Mouse (Mus musculus): ENCODE measurements around the gene Pik3ap1. TPM values are rescaled to one million over a fixed set of nuclear protein-coding genes. Genes with fewer than 3 reads are reported as not detected.

Gene Pik3ap1
- polyA plus RNA-seq, 1 experiment, result 0.16 TPM

GRCm38 (mm10) chr19:41384406-41384851 lies 473 bp downstream of the Pik3ap1 start:
- no peak for TF ChIP-seq EP300 (IDR thresholded peaks at IDR 0.05; ENCODE audit: insufficient read depth, low read depth, low read length)
- TF ChIP-seq CTCF (IDR thresholded peaks at IDR 0.05; ENCODE audit: low read depth, low read length), result peak; percentile 14
- Histone ChIP-seq H3K36me3 (ENCODE audit: control insufficient read depth, insufficient read depth, low read length, poor library complexity, severe bottlenecking) (no peaks in the 10 kb centered on the region), H3K9me3 (replicated peaks; ENCODE audit: control insufficient read depth, insufficient read depth, low read length, poor library complexity, severe bottlenecking) (no peaks in the 10 kb centered on the region), H3K27ac (ENCODE audit: insufficient read depth, low read length) (no peak overlapping the region), H3K27me3 (ENCODE audit: control insufficient read depth, insufficient read depth, low read length, poor library complexity, severe bottlenecking) (0 out of 2 replicates have a peak, but pooled peaks cover 2% of the 10 kb centered on the region), H3K4me3 (ENCODE audit: low read depth, low read length) (peak overlapping the region; percentile 73; the same call in 1 of the 2 replicates), H3K4me1 (ENCODE audit: control insufficient read depth, insufficient read depth, low read length) (no peaks in the 10 kb centered on the region), H3K9ac (ENCODE audit: low read depth, poor library complexity, severe bottlenecking) (peak overlapping the region; percentile 41; the same call in 1 of the 2 replicates)

- no peak overlapping the region for H3K27ac ChIP-seq (ENCODE audit: insufficient read depth, low read length)
- no peak overlapping the region for H3K4me3 ChIP-seq (ENCODE audit: low read depth, low read length)
- no peaks in the 10 kb centered on the region for H3K9me3 ChIP-seq (replicated peaks; ENCODE audit: control insufficient read depth, insufficient read depth, low read length, poor library complexity, severe bottlenecking)
- TF ChIP-seq CTCF (IDR thresholded peaks at IDR 0.05; ENCODE audit: low read depth, low read length), result no peak
- TF ChIP-seq POLR2A (IDR thresholded peaks at IDR 0.05; ENCODE audit: insufficient read depth, low read length), result no peak
- TF ChIP-seq EP300 (IDR thresholded peaks at IDR 0.05; ENCODE audit: insufficient read depth, low read depth, low read length), result no peak
- no peaks in the 10 kb centered on the region for H3K4me1 ChIP-seq (ENCODE audit: control insufficient read depth, insufficient read depth, low read length)
- no peaks in the 10 kb centered on the region for H3K36me3 ChIP-seq (ENCODE audit: control insufficient read depth, insufficient read depth, low read length, poor library complexity, severe bottlenecking)
- H3K9ac ChIP-seq (ENCODE audit: low read depth, poor library complexity, severe bottlenecking), result no peak overlapping the region
- H3K27me3 ChIP-seq (ENCODE audit: control insufficient read depth, insufficient read depth, low read length, poor library complexity, severe bottlenecking), result 0 out of 2 replicates have a peak, but pooled peaks cover 2% of the 10 kb centered on the region
Observed at GRCm38 (mm10) chr19:41382391-41382978, 2.4 kb downstream of the Pik3ap1 start.

DNA sequence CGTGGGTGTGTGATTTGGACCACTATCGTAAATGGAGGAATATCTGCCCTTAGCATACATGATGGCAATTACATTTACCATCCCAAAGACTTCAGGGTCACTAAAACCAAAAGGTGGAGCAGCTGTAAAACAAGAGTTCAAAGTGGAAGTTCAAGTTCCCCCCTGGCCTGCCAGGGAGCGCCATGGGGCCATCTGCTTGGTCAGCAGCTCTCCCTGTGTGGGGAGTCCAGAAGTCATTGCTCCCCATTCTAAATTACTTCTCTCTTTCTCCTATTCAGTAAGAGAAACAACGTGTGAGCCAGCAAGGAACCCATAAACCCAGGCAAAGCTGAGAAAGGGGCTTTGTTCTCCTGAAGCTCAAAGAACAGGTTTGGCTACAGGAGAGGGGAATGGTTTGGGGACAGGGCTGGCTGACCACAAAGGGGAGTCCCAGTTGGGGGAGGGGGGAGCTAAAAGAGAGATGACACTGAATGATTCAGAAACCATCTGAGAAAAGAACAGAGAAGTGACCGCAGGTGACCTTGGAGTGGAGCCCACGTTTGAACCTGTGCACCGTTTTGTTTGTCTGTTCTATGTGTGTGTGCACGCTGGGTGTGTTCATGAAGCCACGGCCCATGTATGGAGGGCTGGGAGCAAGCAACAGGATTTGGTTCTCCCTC lies 3.2 kb downstream of the Pik3ap1 start:
- no peak overlapping the region for H3K9ac ChIP-seq (ENCODE audit: low read depth, poor library complexity, severe bottlenecking)
- TF ChIP-seq EP300 (IDR thresholded peaks at IDR 0.05; ENCODE audit: insufficient read depth, low read depth, low read length), result no peak
- no peak for TF ChIP-seq POLR2A (IDR thresholded peaks at IDR 0.05; ENCODE audit: insufficient read depth, low read length)
- no peak for TF ChIP-seq CTCF (IDR thresholded peaks at IDR 0.05; ENCODE audit: low read depth, low read length)
- no peaks in the 10 kb centered on the region for H3K36me3 ChIP-seq (ENCODE audit: control insufficient read depth, insufficient read depth, low read length, poor library complexity, severe bottlenecking)
- no peak overlapping the region for H3K27ac ChIP-seq (ENCODE audit: insufficient read depth, low read length)
- no peaks in the 10 kb centered on the region for H3K4me1 ChIP-seq (ENCODE audit: control insufficient read depth, insufficient read depth, low read length)
- no peaks in the 10 kb centered on the region for H3K9me3 ChIP-seq (replicated peaks; ENCODE audit: control insufficient read depth, insufficient read depth, low read length, poor library complexity, severe bottlenecking)
- H3K27me3 ChIP-seq (ENCODE audit: control insufficient read depth, insufficient read depth, low read length, poor library complexity, severe bottlenecking), result 0 out of 2 replicates have a peak, but pooled peaks cover 2% of the 10 kb centered on the region
- H3K4me3 ChIP-seq (ENCODE audit: low read depth, low read length), result no peak overlapping the region

DNA sequence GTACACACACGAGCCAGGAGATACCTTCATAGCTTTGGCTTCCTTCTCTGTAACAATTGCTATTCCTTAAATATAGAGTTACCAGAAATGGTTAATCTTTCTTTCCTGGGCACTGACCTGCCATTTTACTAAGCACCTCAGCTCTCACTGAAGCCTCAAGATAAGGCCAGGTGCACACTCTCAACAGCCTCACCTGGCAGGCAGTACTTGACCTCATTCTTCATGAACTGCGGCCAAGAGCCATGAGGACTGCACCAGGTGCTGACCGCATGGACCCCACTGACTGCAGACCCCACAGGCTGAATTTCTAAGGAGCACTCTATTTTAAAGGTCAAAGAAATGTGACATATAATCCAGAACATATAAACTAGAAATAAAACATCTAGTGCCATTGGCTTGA lies 5.7 kb downstream of the Pik3ap1 start:
- Histone ChIP-seq H3K36me3 (ENCODE audit: control insufficient read depth, insufficient read depth, low read length, poor library complexity, severe bottlenecking) (no peaks in the 10 kb centered on the region), H3K9me3 (replicated peaks; ENCODE audit: control insufficient read depth, insufficient read depth, low read length, poor library complexity, severe bottlenecking) (no peaks in the 10 kb centered on the region), H3K4me1 (ENCODE audit: control insufficient read depth, insufficient read depth, low read length) (no peaks in the 10 kb centered on the region), H3K27me3 (ENCODE audit: control insufficient read depth, insufficient read depth, low read length, poor library complexity, severe bottlenecking) (no peaks in the 10 kb centered on the region), H3K27ac (ENCODE audit: insufficient read depth, low read length) (no peak overlapping the region), H3K9ac (ENCODE audit: low read depth, poor library complexity, severe bottlenecking) (no peak overlapping the region), H3K4me3 (ENCODE audit: low read depth, low read length) (no peak overlapping the region)
- no peak for TF ChIP-seq EP300 (IDR thresholded peaks at IDR 0.05; ENCODE audit: insufficient read depth, low read depth, low read length)
- no peak for TF ChIP-seq CTCF (IDR thresholded peaks at IDR 0.05; ENCODE audit: low read depth, low read length)
- TF ChIP-seq POLR2A (IDR thresholded peaks at IDR 0.05; ENCODE audit: insufficient read depth, low read length), result no peak

DNA sequence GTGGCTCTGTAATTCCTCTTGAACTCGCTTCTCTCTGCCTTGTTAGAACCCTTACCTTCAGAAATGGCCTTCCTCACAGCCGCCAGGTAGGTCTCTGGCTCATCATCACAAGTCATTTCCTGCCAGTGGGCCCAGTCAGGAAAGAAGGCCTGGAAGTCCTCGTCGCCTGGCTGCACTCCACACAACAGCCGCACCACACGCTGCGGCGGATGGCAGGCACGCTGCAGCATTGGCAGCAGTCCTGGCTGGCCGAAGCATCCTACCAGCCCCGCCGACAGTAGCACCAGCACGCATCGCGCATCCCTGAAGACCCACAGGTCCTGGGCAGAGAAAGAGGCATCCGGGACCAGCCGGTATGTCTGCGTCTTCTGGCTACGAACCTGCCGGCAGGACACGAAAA lies 9.1 kb downstream of the Pik3ap1 start:
- peak overlapping the region; percentile 57 for H3K4me3 ChIP-seq (ENCODE audit: low read depth, low read length)
- no peaks in the 10 kb centered on the region for H3K27me3 ChIP-seq (ENCODE audit: control insufficient read depth, insufficient read depth, low read length, poor library complexity, severe bottlenecking)
- TF ChIP-seq CTCF (IDR thresholded peaks at IDR 0.05; ENCODE audit: low read depth, low read length), result no peak
- TF ChIP-seq POLR2A (IDR thresholded peaks at IDR 0.05; ENCODE audit: insufficient read depth, low read length), result no peak
- no peak for TF ChIP-seq EP300 (IDR thresholded peaks at IDR 0.05; ENCODE audit: insufficient read depth, low read depth, low read length)

DNA sequence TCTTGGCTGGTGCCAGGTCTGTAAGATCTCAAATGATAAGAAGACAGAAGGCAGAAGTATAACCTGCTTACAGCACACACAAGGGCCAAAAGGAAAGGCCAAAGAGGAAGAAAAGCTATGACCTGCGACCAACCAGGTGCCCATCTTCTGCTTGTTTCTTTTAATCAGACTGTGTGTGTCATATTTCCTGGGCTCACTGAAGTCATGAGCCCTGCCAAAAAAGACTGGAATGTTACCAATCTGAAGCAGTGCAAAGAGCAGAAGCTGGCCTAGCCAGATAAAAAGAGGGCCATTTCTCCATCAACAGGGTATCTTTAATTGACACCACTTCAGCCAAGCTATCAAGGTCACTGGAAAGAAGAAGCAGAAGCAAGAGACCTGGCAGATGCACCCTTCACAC lies 9.8 kb downstream of the Pik3ap1 start:
- TF ChIP-seq EP300 (IDR thresholded peaks at IDR 0.05; ENCODE audit: insufficient read depth, low read depth, low read length) (no peak), CTCF (IDR thresholded peaks at IDR 0.05; ENCODE audit: low read depth, low read length) (no peak), POLR2A (IDR thresholded peaks at IDR 0.05; ENCODE audit: insufficient read depth, low read length) (no peak)
- Histone ChIP-seq H3K4me1 (ENCODE audit: control insufficient read depth, insufficient read depth, low read length) (no peaks in the 10 kb centered on the region), H3K27ac (ENCODE audit: insufficient read depth, low read length) (no peak overlapping the region), H3K4me3 (ENCODE audit: low read depth, low read length) (no peak overlapping the region), H3K9me3 (replicated peaks; ENCODE audit: control insufficient read depth, insufficient read depth, low read length, poor library complexity, severe bottlenecking) (no peaks in the 10 kb centered on the region), H3K9ac (ENCODE audit: low read depth, poor library complexity, severe bottlenecking) (no peak overlapping the region), H3K27me3 (ENCODE audit: control insufficient read depth, insufficient read depth, low read length, poor library complexity, severe bottlenecking) (no peaks in the 10 kb centered on the region), H3K36me3 (ENCODE audit: control insufficient read depth, insufficient read depth, low read length, poor library complexity, severe bottlenecking) (no peaks in the 10 kb centered on the region)

More for the DNA sequence above, 9.1 kb downstream of the Pik3ap1 start:
- Histone ChIP-seq H3K36me3 (ENCODE audit: control insufficient read depth, insufficient read depth, low read length, poor library complexity, severe bottlenecking) (no peaks in the 10 kb centered on the region), H3K27ac (ENCODE audit: insufficient read depth, low read length) (no peak overlapping the region), H3K4me1 (ENCODE audit: control insufficient read depth, insufficient read depth, low read length) (no peaks in the 10 kb centered on the region), H3K9me3 (replicated peaks; ENCODE audit: control insufficient read depth, insufficient read depth, low read length, poor library complexity, severe bottlenecking) (no peaks in the 10 kb centered on the region), H3K9ac (ENCODE audit: low read depth, poor library complexity, severe bottlenecking) (no peak overlapping the region)

Measured in ES-Bruce4 (cell line).